Mouse (Mus musculus) brain, adult 2 months (tissue): ENCODE data around the gene Amfr.

Experiments used
- DNase-seq: peaks from one replicate; pipeline ENCODE4 v3.0.0; 2011; ENCODE audit warnings: low read depth, low spot score

The Amfr gene

DNA sequence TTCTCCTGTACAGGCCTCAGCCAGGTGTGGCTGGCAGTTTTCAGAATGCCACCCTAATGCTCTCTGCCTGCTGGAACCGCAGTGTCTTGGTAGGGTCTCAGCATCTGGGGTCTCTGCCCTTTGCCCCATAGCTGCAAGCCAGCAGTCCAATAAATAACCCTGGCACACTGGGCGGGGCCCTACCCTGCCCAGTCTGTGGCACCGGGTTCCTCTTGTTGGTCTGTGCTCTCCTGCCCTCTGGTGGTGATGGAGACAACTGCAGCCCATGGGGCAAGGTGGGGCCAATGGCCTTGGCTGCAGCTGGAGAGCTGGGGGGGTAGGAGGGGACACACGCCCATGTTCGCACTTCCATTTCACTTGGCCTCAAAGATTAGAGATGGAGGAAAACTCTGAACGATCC is 79.8 kb downstream of the Amfr start:
- peak; percentile 95 for DNase-seq

- DNase-seq = no peak
Measured at GRCm38 (mm10) chr8:93931336-93931735, 81.3 kb downstream of the Amfr start.

DNA sequence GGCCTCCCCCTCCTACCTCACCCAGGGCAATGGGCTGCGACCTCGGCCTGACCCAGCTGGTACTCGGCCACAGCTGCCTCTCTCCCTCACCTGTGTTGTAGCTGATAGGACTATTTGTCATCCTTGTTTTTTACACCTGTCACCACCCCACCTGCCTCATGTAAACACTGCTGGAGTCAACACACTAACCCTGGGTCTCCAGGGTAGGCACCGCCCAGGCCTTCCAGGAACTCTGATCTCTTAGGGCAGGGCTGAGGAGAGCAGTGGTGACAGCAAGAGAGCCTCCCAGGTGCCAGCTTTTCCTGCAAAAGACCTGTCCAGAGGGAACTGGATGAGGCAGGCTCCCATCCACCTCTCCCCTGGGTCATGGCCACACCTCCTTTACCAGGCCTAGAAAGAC is 83.4 kb downstream of the Amfr start:
- no peak for DNase-seq

GRCm38 (mm10) chr8:93925513-93925912 is 87.1 kb downstream of the Amfr start:
- no peak for DNase-seq

DNA sequence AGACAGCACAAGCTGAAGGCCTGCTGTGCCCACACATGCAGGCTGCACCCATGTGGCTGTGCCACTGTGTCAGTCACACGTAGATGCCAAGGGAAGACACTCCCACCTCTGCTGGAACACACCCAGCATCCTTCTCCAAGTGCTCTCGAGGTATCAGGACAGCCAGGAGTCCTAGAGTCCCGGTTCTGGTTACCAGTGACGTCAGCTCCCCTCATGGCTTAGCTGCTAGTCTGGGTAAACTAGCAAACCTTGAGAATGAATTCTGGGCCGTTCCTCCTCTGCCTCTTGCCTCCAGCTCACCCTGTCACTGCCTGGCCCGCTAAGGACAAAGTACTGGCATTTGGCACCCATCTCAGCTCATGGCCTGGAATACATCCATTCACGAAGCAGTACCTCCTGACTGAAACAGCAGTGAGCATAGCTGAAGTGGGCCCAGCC is 88.7 kb downstream of the Amfr start:
- DNase-seq = peak; percentile 93
